Mouse (Mus musculus) MEL (cell line): ENCODE results near the gene Macrod2. TPM values are rescaled to one million over a fixed set of nuclear protein-coding genes. Genes with fewer than 3 reads are reported as not detected.

ENCODE experiments used
- DNase-seq: peaks from one replicate; pipeline ENCODE4 v3.0.0; 2011; ENCODE audit warnings: low read depth, low spot score
- H3K27ac ChIP-seq: 2 replicates; pipeline ENCODE4 v1.5.1; 2012; ENCODE audit warnings: low read depth, mild to moderate bottlenecking, control low read depth, low read length, moderate library complexity; ENCODE audit not compliant: control insufficient read depth
- H3K27me3 ChIP-seq, 2 experiments: fragments of 150-350 bp in 1 of 2; sonication (generic) in 1 of 2; 2 replicates each; pipeline ENCODE4 v1.6.1; 2012; ENCODE audit warnings: low read length in 2 of 2, mild to moderate bottlenecking in 2 of 2, improper control_type of control experiment in 1 of 2, moderate library complexity in 1 of 2; ENCODE audit not compliant: insufficient read depth in 2 of 2, control insufficient read depth in 1 of 2
- H3K36me3 ChIP-seq, 2 experiments: 2 replicates each; pipeline ENCODE4 v1.6.1; 2012 to 2014; ENCODE audit warnings: low read length in 2 of 2, improper control_type of control experiment in 1 of 2, inconsistent platforms in 1 of 2, mild to moderate bottlenecking in 1 of 2; ENCODE audit not compliant: insufficient read depth in 2 of 2, control insufficient read depth in 1 of 2
- H3K4me1 ChIP-seq, 2 experiments: fragments of 150-350 bp in 1 of 2; sonication (generic) in 1 of 2; 2 replicates each; pipeline ENCODE4 v1.6.1; 2012; ENCODE audit warnings: low read length in 2 of 2, improper control_type of control experiment in 1 of 2, mild to moderate bottlenecking in 1 of 2; ENCODE audit not compliant: insufficient read depth in 2 of 2, control insufficient read depth in 1 of 2
- H3K4me3 ChIP-seq, 2 experiments: fragments of 150-350 bp in 1 of 2; sonication (generic) in 1 of 2; 2 replicates each; pipeline ENCODE4 v1.5.1; 2012; ENCODE audit warnings: low read depth in 2 of 2, low read length in 2 of 2, mild to moderate bottlenecking in 2 of 2, moderate library complexity in 2 of 2, control low read depth in 1 of 2, improper control_type of control experiment in 1 of 2; ENCODE audit not compliant: control insufficient read depth in 1 of 2, insufficient read depth in 1 of 2
- H3K79me2 ChIP-seq: 2 replicates; pipeline ENCODE4 v1.6.1; 2012; ENCODE audit warnings: mild to moderate bottlenecking, low read length, moderate library complexity; ENCODE audit not compliant: control insufficient read depth, poor library complexity, insufficient read depth
- H3K9ac ChIP-seq: 2 replicates; pipeline ENCODE4 v1.6.1; 2012; ENCODE audit warnings: low read depth, mild to moderate bottlenecking, control low read depth, low read length, moderate library complexity; ENCODE audit not compliant: control insufficient read depth, poor library complexity, severe bottlenecking
- H3K9me3 ChIP-seq: fragments of 150-350 bp; sonication (generic); replicated peaks from 2 replicates; pipeline ENCODE4 v1.6.1; 2012; ENCODE audit warnings: mild to moderate bottlenecking, low read length, improper control_type of control experiment, moderate library complexity; ENCODE audit not compliant: insufficient read depth
- BHLHE40 ChIP-seq: IDR thresholded peaks from 2 replicates; pipeline ENCODE4 v1.6.1; 2012; ENCODE audit warnings: low read depth, mild to moderate bottlenecking, inconsistent platforms, low read length, improper control_type of control experiment, borderline replicate concordance
- CHD1 ChIP-seq: IDR thresholded peaks from 2 replicates; pipeline ENCODE4 v1.6.1; 2012; ENCODE audit warnings: low read depth, mild to moderate bottlenecking, inconsistent platforms, low read length, improper control_type of control experiment
- CHD2 ChIP-seq: IDR thresholded peaks from 2 replicates; pipeline ENCODE4 v1.6.1; 2011; ENCODE audit warnings: low read length, improper control_type of control experiment
- CTCF ChIP-seq, 3 experiments: IDR thresholded peaks in 2 of 3; conservative IDR thresholded peaks in 1 of 3; 2 replicates each; pipeline ENCODE4 v1.5.1; 2011 to 2012; ENCODE audit warnings: low read length in 3 of 3, low read depth in 2 of 3, mild to moderate bottlenecking in 2 of 3, improper control_type of control experiment in 1 of 3, inconsistent platforms in 1 of 3, mixed read lengths in 1 of 3, moderate library complexity in 1 of 3; ENCODE audit not compliant: control insufficient read depth in 1 of 3, insufficient read depth in 1 of 3, poor library complexity in 1 of 3, severe bottlenecking in 1 of 3
- ETS1 ChIP-seq: IDR thresholded peaks from 2 replicates; pipeline ENCODE4 v1.6.1; 2012; ENCODE audit warnings: low read depth, mild to moderate bottlenecking, inconsistent platforms, low read length, improper control_type of control experiment, moderate library complexity
- GABPA ChIP-seq: IDR thresholded peaks from 2 replicates; pipeline ENCODE4 v1.6.1; 2012; ENCODE audit warnings: low read depth, mild to moderate bottlenecking, inconsistent platforms, low read length, improper control_type of control experiment, moderate library complexity
- GATA1 ChIP-seq: IDR thresholded peaks from 2 replicates; pipeline ENCODE4 v1.6.1; 2011; ENCODE audit warnings: low read depth, low read length, improper control_type of control experiment
- JUND ChIP-seq: IDR thresholded peaks from 2 replicates; pipeline ENCODE4 v1.6.1; 2011; ENCODE audit warnings: low read depth, mild to moderate bottlenecking, improper control_type of control experiment, low read length
- KAT2A ChIP-seq: conservative IDR thresholded peaks from 2 replicates; pipeline ENCODE4 v1.6.1; 2012; ENCODE audit warnings: low read depth, low read length, improper control_type of control experiment, inconsistent platforms
- MAFK ChIP-seq: IDR thresholded peaks from 2 replicates; pipeline ENCODE4 v1.6.1; 2011; ENCODE audit warnings: low read depth, mild to moderate bottlenecking, low read length, improper control_type of control experiment, borderline replicate concordance
- MAX ChIP-seq: IDR thresholded peaks from 2 replicates; pipeline ENCODE4 v1.6.1; 2011; ENCODE audit warnings: low read length, improper control_type of control experiment
- MAZ ChIP-seq: IDR thresholded peaks from 2 replicates; pipeline ENCODE4 v1.6.1; 2012; ENCODE audit warnings: low read depth, mild to moderate bottlenecking, inconsistent platforms, low read length, improper control_type of control experiment
- MXI1 ChIP-seq: IDR thresholded peaks from 2 replicates; pipeline ENCODE4 v1.6.1; 2011; ENCODE audit warnings: mild to moderate bottlenecking, low read depth, low read length, improper control_type of control experiment
- MYB ChIP-seq: IDR thresholded peaks from 2 replicates; pipeline ENCODE4 v1.6.1; 2011; ENCODE audit warnings: mild to moderate bottlenecking, low read depth, low read length, improper control_type of control experiment
- MYC ChIP-seq: IDR thresholded peaks from 2 replicates; pipeline ENCODE4 v1.6.1; 2011; ENCODE audit warnings: low read depth, mild to moderate bottlenecking, low read length, improper control_type of control experiment, moderate library complexity
- NELFE ChIP-seq: IDR thresholded peaks from 2 replicates; pipeline ENCODE4 v1.6.1; 2011; ENCODE audit warnings: low read depth, low read length, improper control_type of control experiment
- POLR2A ChIP-seq, 2 experiments: IDR thresholded peaks; 2 replicates each; pipeline ENCODE4 v1.6.1; 2011 to 2012; ENCODE audit warnings: low read length in 2 of 2, mild to moderate bottlenecking in 2 of 2, control low read depth in 1 of 2, improper control_type of control experiment in 1 of 2, low read depth in 1 of 2, moderate library complexity in 1 of 2; ENCODE audit not compliant: control insufficient read depth in 1 of 2, insufficient read depth in 1 of 2, poor library complexity in 1 of 2
- RCOR1 ChIP-seq: IDR thresholded peaks from 2 replicates; pipeline ENCODE4 v1.6.1; 2012; ENCODE audit warnings: low read depth, mild to moderate bottlenecking, inconsistent platforms, low read length, improper control_type of control experiment
- SIN3A ChIP-seq: IDR thresholded peaks from 2 replicates; pipeline ENCODE4 v1.6.1; 2012; ENCODE audit warnings: low read length, improper control_type of control experiment, inconsistent platforms
- TAL1 ChIP-seq: IDR thresholded peaks from 2 replicates; pipeline ENCODE4 v1.6.1; 2012; ENCODE audit warnings: mild to moderate bottlenecking, inconsistent platforms, low read length, moderate library complexity, mixed read lengths
- TBP ChIP-seq: IDR thresholded peaks from 2 replicates; pipeline ENCODE4 v1.8.0; 2011; ENCODE audit warnings: low read depth, low read length, improper control_type of control experiment
- TCF12 ChIP-seq: IDR thresholded peaks from 2 replicates; pipeline ENCODE4 v1.6.1; 2014; ENCODE audit warnings: low read depth, mild to moderate bottlenecking, inconsistent platforms, low read length, improper control_type of control experiment, moderate library complexity
- USF2 ChIP-seq, 2 experiments: IDR thresholded peaks; 2 replicates each; pipeline ENCODE4 v1.6.1; 2011 to 2012; ENCODE audit warnings: improper control_type of control experiment in 2 of 2, low read length in 2 of 2, borderline replicate concordance in 1 of 2, inconsistent platforms in 1 of 2, low read depth in 1 of 2, mild to moderate bottlenecking in 1 of 2; ENCODE audit not compliant: insufficient read depth in 1 of 2
- ZMIZ1 ChIP-seq: IDR thresholded peaks from 2 replicates; pipeline ENCODE4 v1.6.1; 2012; ENCODE audit warnings: low read depth, mild to moderate bottlenecking, inconsistent platforms, low read length, improper control_type of control experiment, moderate library complexity
- ZNF384 ChIP-seq: IDR thresholded peaks from 2 replicates; pipeline ENCODE4 v1.6.1; 2012; ENCODE audit warnings: low read depth, mild to moderate bottlenecking, inconsistent platforms, low read length, improper control_type of control experiment
- polyA plus RNA-seq, 2 experiments: library from polyadenylated mRNA; stranded (reverse) in 1 of 2; unstranded in 1 of 2; fragments of >175 nt in 1 of 2; fragments of >200 nt in 1 of 2; gene quantifications; 2 replicates each; pipeline versions ENCODE4 v1.2.1 to v1.2.4; 2012; ENCODE audit warnings: low replicate concordance in 2 of 2, low read depth in 1 of 2; ENCODE audit not compliant: insufficient read length in 2 of 2, insufficient read depth in 1 of 2, missing spikeins in 1 of 2
- total RNA-seq: library from RNA; depleted of rRNA; stranded (reverse); fragments of 300-350 nt; gene quantifications from 2 replicates; pipeline ENCODE4 v1.2.3, GENCODE M21; 2012

Gene Macrod2
- total and polyA plus RNA-seq, 3 experiments = not detected

GRCm38 (mm10) chr2:140596906-140597305 lies 201.8 kb downstream of the Macrod2 start:
- no peak overlapping the region for H3K27ac ChIP-seq
- no peaks in the 10 kb centered on the region for H3K4me1 ChIP-seq
- H3K9ac ChIP-seq = no peak overlapping the region
- TF ChIP-seq POLR2A (IDR thresholded peaks at IDR 0.05; ENCODE audit: control insufficient read depth in 1 of 2, insufficient read depth in 1 of 2, low read depth in 1 of 2, low read length in 2 of 2, poor library complexity in 1 of 2) (no peak), MAFK (no peak), MAX (no peak), USF2 (IDR thresholded peaks at IDR 0.05; ENCODE audit: borderline replicate concordance in 1 of 2, insufficient read depth in 1 of 2, low read depth in 1 of 2, low read length in 2 of 2) (no peak), RCOR1 (no peak), BHLHE40 (no peak), MYB (no peak), NELFE (no peak), GATA1 (no peak), KAT2A (no peak), ETS1 (no peak), CHD1 (no peak), MAZ (no peak), TBP (no peak), TCF12 (no peak), CTCF (IDR thresholded peaks at IDR 0.05 in 2 of 3, conservative IDR thresholded peaks at IDR 0.05 in 1 of 3; ENCODE audit: control insufficient read depth in 1 of 3, insufficient read depth in 1 of 3, low read depth in 2 of 3, low read length in 3 of 3, poor library complexity in 1 of 3, severe bottlenecking in 1 of 3) (no peak), ZNF384 (no peak)
- no peaks in the 10 kb centered on the region for H3K79me2 ChIP-seq
- no peaks in the 10 kb centered on the region for H3K36me3 ChIP-seq
- DNase-seq = no peak
- H3K27me3 ChIP-seq = no peaks in the 10 kb centered on the region
- H3K4me3 ChIP-seq = no peak overlapping the region
- no peaks in the 10 kb centered on the region for H3K9me3 ChIP-seq

DNA sequence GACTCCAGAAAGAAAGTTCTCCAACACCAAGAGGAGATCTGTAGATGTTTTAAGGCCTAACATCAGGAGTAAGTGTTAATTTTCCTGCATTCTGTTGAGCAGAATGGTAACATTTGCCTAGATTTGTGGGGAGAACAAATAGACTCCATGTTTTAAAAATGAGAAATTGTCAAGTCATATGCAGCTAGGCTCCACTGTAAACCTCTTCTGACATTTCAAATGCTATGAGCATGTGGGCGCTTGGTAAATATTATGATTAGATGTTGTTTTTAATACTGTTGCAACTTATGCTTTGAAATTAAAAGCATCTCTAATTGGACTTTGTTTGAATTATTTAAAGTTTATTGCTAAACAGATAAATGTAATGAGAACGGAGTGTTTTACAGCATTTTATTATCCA lies 220.3 kb downstream of the Macrod2 start:
- no peak for TF ChIP-seq GABPA
- no peak for TF ChIP-seq USF2 (IDR thresholded peaks at IDR 0.05; ENCODE audit: borderline replicate concordance in 1 of 2, insufficient read depth in 1 of 2, low read depth in 1 of 2, low read length in 2 of 2)
- TF ChIP-seq ETS1 = no peak
- TF ChIP-seq MYC = no peak
- TF ChIP-seq MYB = no peak
- TF ChIP-seq SIN3A = no peak
- TF ChIP-seq POLR2A (IDR thresholded peaks at IDR 0.05; ENCODE audit: control insufficient read depth in 1 of 2, insufficient read depth in 1 of 2, low read depth in 1 of 2, low read length in 2 of 2, poor library complexity in 1 of 2) = no peak
- no peak for TF ChIP-seq ZMIZ1
- TF ChIP-seq MXI1 = no peak
- TF ChIP-seq CTCF (IDR thresholded peaks at IDR 0.05 in 2 of 3, conservative IDR thresholded peaks at IDR 0.05 in 1 of 3; ENCODE audit: control insufficient read depth in 1 of 3, insufficient read depth in 1 of 3, low read depth in 2 of 3, low read length in 3 of 3, poor library complexity in 1 of 3, severe bottlenecking in 1 of 3) = no peak
- TF ChIP-seq JUND = no peak
- no peak for TF ChIP-seq CHD2
- no peak for TF ChIP-seq TAL1
- TF ChIP-seq KAT2A = no peak
- TF ChIP-seq, all 39 proteins: peak for 0
- H3K9me3 ChIP-seq = no peaks in the 10 kb centered on the region
- DNase-seq = no peak

More for the DNA sequence above, 220.3 kb downstream of the Macrod2 start:
- H3K4me1 ChIP-seq = no peaks in the 10 kb centered on the region
- H3K4me3 ChIP-seq = no peak overlapping the region
- no peaks in the 10 kb centered on the region for H3K27me3 ChIP-seq
- no peaks in the 10 kb centered on the region for H3K36me3 ChIP-seq
- no peaks in the 10 kb centered on the region for H3K79me2 ChIP-seq
- no peak overlapping the region for H3K27ac ChIP-seq
- H3K9ac ChIP-seq = no peak overlapping the region
